Mouse (Mus musculus) ES-E14 (cell line): ENCODE data around the gene Abl1. TPM values are rescaled to one million over a fixed set of nuclear protein-coding genes. Genes with fewer than 3 reads are reported as not detected.

Experiments used
- DNase-seq: peaks from one replicate; pipeline ENCODE4 v3.0.0-alpha.2; 2013; ENCODE audit warnings: low read depth, low spot score
- H3K27ac ChIP-seq: 2 replicates; pipeline ENCODE4 v1.5.1; 2012; ENCODE audit warnings: low read depth, mild to moderate bottlenecking, low read length, moderate library complexity, mixed read lengths; ENCODE audit not compliant: poor library complexity, insufficient read depth, severe bottlenecking
- H3K36me3 ChIP-seq: 2 replicates; pipeline ENCODE4 v1.6.1; 2012; ENCODE audit warnings: mild to moderate bottlenecking, low read length, moderate library complexity, mixed read lengths; ENCODE audit not compliant: control insufficient read depth, poor library complexity, insufficient read depth, severe bottlenecking
- H3K4me1 ChIP-seq, 2 experiments: fragments of 150-350 bp in 1 of 2; sonication (generic) in 1 of 2; 2 replicates each; pipeline ENCODE4 v1.6.1; 2012; ENCODE audit warnings: low read length in 2 of 2, mild to moderate bottlenecking in 1 of 2, mixed read lengths in 1 of 2; ENCODE audit not compliant: control insufficient read depth in 2 of 2, insufficient read depth in 2 of 2, poor library complexity in 1 of 2
- H3K4me3 ChIP-seq, 2 experiments: fragments of 150-350 bp in 1 of 2; sonication (generic) in 1 of 2; 2 replicates each; pipeline ENCODE4 v1.5.1; 2012; ENCODE audit warnings: low read length in 2 of 2, low read depth in 1 of 2, mild to moderate bottlenecking in 1 of 2, mixed read lengths in 1 of 2; ENCODE audit not compliant: insufficient read depth in 1 of 2, poor library complexity in 1 of 2, severe bottlenecking in 1 of 2
- H3K9ac ChIP-seq: 2 replicates; pipeline ENCODE4 v1.6.1; 2012; ENCODE audit warnings: low read depth, mild to moderate bottlenecking, low read length, mixed read lengths; ENCODE audit not compliant: poor library complexity, insufficient read depth, severe bottlenecking
- H3K9me3 ChIP-seq: fragments of 150-350 bp; sonication (generic); 2 replicates; pipeline ENCODE4 v1.6.1; 2012; ENCODE audit warnings: low read depth, mild to moderate bottlenecking, low read length; ENCODE audit not compliant: control insufficient read depth, insufficient read depth
- CHD2 ChIP-seq: IDR thresholded peaks from 2 replicates; pipeline ENCODE4 v1.6.1; 2014; ENCODE audit warnings: mild to moderate bottlenecking, low read depth, low read length, inconsistent platforms
- HCFC1 ChIP-seq: IDR thresholded peaks from 2 replicates; pipeline ENCODE4 v1.6.1; 2012; ENCODE audit warnings: low read length, inconsistent platforms, borderline replicate concordance; ENCODE audit not compliant: insufficient read depth
- MAFK ChIP-seq: IDR thresholded peaks from 2 replicates; pipeline ENCODE4 v1.6.1; 2014; ENCODE audit warnings: mild to moderate bottlenecking, low read depth, low read length, inconsistent platforms; ENCODE audit not compliant: insufficient read depth
- ZC3H11A ChIP-seq: IDR thresholded peaks from 2 replicates; pipeline ENCODE4 v1.6.1; 2012; ENCODE audit warnings: low read depth, mild to moderate bottlenecking, inconsistent platforms, low read length, borderline replicate concordance
- ZNF384 ChIP-seq: IDR thresholded peaks from 2 replicates; pipeline ENCODE4 v1.6.1; 2012; ENCODE audit warnings: low read depth, low read length, inconsistent platforms
- in situ Hi-C, 2 experiments: fragments of 600-800 bp; cut with MboI; formaldehyde crosslinking; loops; one replicate each; pipeline ENCODE4 v1.15.1; 2025; ENCODE audit warnings: low sequenced_read_pairs in 2 of 2, inconsistent platforms in 1 of 2; ENCODE audit not compliant: unreplicated experiment in 2 of 2
- total RNA-seq: library from RNA; depleted of rRNA; stranded (reverse); fragments of 300-350 nt; gene quantifications from 2 replicates; pipeline ENCODE4 v1.2.3, GENCODE M21; 2012

The Abl1 gene
- total RNA-seq, 1 experiment = 41.9 TPM

DNA sequence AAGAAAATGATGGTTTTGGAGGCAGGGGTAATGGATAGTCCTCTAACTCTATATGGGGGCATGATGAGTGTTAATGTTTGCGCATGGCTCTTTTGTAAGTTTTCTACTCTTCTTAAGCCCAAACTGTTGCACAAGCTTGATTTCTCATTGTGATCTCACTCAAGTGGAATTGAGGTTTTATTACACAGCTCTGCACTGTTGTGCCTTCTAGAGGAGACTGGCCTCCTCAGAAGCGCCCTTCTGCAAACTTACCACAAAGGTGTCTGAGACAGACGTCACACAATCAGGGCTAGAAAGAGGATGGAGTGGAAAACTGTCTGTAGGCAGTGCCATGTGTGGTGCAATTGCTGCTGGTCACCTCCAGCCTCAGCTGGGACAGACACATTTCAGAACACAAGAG lies 88.3 kb downstream of the Abl1 start:
- Histone ChIP-seq H3K9ac (no peak overlapping the region), H3K36me3 (peaks cover 14% of the 10 kb centered on the region; the same call in 1 of the 2 replicates), H3K4me3 (no peak overlapping the region), H3K4me1 (peaks cover 0 to 19% of the 10 kb centered on the region in 2 experiments; a peak in 2 of 4 replicates), H3K9me3 (no peaks in the 10 kb centered on the region), H3K27ac (no peak overlapping the region)
- in situ Hi-C loops = no loop called here
- TF ChIP-seq ZNF384 = no peak
- TF ChIP-seq CHD2 = no peak
- no peak for TF ChIP-seq ZC3H11A
- no peak for TF ChIP-seq MAFK
- no peak for TF ChIP-seq HCFC1
- DNase-seq = no peak

DNA sequence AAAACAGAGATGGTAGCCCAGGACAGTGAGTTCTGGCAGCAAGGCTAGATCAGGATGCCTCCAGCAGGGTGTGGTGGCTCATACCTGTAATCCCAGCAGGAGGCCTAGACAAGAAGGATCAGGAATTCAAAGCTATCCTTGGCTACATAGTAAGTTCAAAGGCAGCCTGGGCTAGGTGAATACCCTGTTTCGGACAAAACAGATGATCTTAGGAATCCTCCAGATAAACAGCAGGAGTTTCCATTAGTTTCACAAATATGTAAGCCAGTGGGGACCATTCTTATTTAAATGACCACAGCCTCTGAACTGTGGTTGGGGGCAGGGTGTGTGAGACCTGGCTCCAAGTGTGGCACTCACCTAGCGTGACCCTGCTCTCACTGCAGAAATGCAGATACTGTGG lies 91.1 kb downstream of the Abl1 start:
- peaks cover 23% of the 10 kb centered on the region; the same call in 1 of the 2 replicates for H3K36me3 ChIP-seq
- TF ChIP-seq ZC3H11A (no peak), ZNF384 (no peak), CHD2 (peak; percentile 41)
- no peaks in the 10 kb centered on the region for H3K9me3 ChIP-seq
- in situ Hi-C loops = no loop called here
- peaks cover 0 to 17% of the 10 kb centered on the region in 2 experiments; a peak in 2 of 4 replicates for H3K4me1 ChIP-seq
- no peak overlapping the region for H3K4me3 ChIP-seq
- peak; percentile 59 for DNase-seq
- H3K9ac ChIP-seq = 0 out of 2 replicates have a peak overlapping the region, but pooled peaks have one; percentile 2
- H3K27ac ChIP-seq = no peak overlapping the region; the same call in 1 of the 2 replicates

DNA sequence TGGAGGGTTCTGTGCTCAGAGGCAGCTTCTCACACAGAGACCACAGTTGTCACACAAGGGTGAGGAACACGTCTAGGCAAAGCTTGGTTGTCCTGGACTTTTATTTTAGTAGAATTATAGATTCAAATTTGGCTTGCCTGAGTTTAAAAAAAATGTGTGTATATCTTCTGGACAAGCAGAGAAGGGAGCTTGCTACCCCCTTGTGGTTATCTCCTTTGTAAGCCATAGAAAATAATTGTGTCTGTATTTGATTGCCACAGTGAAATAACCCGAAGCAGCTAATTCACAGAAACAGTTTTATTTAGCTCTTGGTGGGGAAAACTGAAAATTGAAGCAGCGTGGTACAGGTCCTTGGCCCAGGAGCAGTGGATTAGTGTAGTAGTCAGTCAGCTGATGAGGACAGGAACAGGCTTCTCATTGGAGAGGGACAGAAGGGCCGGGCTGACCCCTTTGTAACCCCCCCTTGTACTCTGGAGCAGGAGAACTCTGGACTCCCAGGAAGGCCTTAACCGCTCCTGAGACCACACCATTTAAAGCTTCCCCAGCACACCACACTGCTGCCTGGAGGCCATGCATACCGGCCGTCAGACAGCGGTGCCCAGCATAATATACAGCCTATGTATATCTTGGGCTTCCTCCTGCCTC lies 94.9 kb downstream of the Abl1 start:
- no peaks in the 10 kb centered on the region for H3K9me3 ChIP-seq
- peaks cover 52% of the 10 kb centered on the region for H3K36me3 ChIP-seq
- no peak overlapping the region for H3K27ac ChIP-seq
- H3K4me1 ChIP-seq = peaks cover 0 to 17% of the 10 kb centered on the region in 2 experiments; a peak in 2 of 4 replicates
- in situ Hi-C loops = no loop called here
- no peak for DNase-seq
- TF ChIP-seq CHD2 = no peak
- no peak for TF ChIP-seq ZNF384
- TF ChIP-seq ZC3H11A = no peak
- TF ChIP-seq MAFK = no peak
- no peak for TF ChIP-seq HCFC1
- no peak overlapping the region for H3K9ac ChIP-seq
- H3K4me3 ChIP-seq = no peak overlapping the region

- H3K9ac ChIP-seq = no peak overlapping the region
- peaks cover 50% of the 10 kb centered on the region for H3K36me3 ChIP-seq
- TF ChIP-seq MAFK = no peak
- TF ChIP-seq ZC3H11A = no peak
- TF ChIP-seq CHD2 = no peak
- no peak for TF ChIP-seq ZNF384
- TF ChIP-seq HCFC1 = no peak
- in situ Hi-C loops = no loop called here
- peaks cover 0 to 2% of the 10 kb centered on the region in 2 experiments; a peak in 1 of 4 replicates for H3K4me1 ChIP-seq
- H3K27ac ChIP-seq = no peak overlapping the region; the same call in 1 of the 2 replicates
- DNase-seq = no peak
- no peaks in the 10 kb centered on the region for H3K9me3 ChIP-seq
- no peak overlapping the region for H3K4me3 ChIP-seq
Observed at GRCm38 (mm10) chr2:31785074-31785473, 96.9 kb downstream of the Abl1 start.

DNA sequence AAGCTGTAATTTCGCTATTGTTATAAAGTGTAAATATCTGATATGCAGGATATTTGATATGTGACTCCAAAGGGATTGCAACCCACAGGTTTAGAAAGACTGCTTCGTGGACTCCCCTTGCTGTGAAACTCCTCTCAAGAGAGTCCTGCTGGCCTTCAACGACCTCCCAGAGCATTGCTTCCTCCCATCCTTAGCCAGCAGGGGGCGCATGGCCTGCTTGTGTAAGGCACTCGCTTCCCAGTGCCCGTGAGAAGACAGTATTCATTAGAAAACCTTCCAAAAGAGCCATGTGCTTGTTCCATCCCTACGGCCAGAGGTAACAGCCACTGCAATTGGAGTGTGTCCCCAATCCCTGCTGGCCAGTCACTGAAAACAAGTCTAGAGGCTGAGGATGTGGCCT lies 98.9 kb downstream of the Abl1 start:
- peaks cover 58% of the 10 kb centered on the region for H3K36me3 ChIP-seq

More for the DNA sequence above, 98.9 kb downstream of the Abl1 start:
- Histone ChIP-seq H3K4me1 (no peaks in the 10 kb centered on the region), H3K9ac (no peak overlapping the region; the same call in 1 of the 2 replicates), H3K27ac (no peak overlapping the region), H3K9me3 (no peaks in the 10 kb centered on the region), H3K4me3 (no peak overlapping the region)
- DNase-seq = peak; percentile 68
- TF ChIP-seq ZC3H11A (no peak), ZNF384 (no peak), CHD2 (no peak), HCFC1 (no peak), MAFK (no peak)
- in situ Hi-C loops = no loop called here
